Mouse (Mus musculus) kidney, postnatal 36 days (tissue): ENCODE results near the gene Bnc2.

Source experiments
- DNase-seq, 2 experiments: peaks; one replicate each; pipeline ENCODE4 v3.0.0; 2021 to 2022; ENCODE audit warnings: mixed read lengths in 2 of 2

Bnc2 gene

DNA sequence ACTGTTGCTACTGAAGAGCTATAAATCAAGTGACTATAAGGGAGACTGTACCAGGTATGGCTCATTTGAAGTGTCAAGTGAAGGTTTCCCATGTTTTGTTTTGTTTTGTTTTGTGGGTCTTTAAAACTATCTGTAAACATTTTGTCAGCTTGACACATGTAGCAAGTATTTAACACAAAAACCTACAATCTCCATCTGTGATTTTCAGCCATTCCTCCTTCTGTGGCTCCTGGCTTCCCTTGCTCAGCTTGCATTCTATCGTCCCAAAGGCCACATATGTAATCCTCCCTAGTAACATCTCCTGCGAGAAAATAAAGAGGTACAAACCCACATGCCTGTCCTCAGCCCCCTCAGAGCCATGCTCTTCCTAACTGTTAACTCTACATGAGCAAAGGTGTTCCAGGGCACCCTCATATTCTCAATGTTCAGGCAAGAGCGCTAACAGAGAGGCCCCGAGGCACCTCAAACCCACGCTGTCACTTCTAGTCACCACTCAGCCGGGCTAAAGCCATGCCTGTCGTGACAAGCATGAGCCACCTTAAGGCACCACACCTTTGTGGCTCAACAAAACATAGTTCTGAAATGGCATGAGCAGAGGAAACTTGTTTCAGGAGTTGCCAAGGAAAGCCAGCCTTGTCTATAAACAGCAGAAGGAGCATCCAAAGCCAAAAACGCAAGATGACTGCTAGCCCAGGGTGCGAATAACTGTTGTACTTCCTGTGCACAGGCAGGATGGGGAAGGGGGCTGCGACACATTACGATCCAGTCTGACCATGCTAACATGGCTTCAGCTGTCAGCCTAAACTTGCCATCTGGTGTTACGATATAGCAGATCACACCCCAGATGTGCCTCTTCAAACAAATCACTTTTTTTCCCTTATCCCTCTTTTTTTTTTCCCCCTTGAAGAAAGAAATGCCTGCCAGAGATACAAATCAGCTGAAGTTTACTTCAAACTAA lies 42.0 kb downstream of the Bnc2 start:
- DNase-seq: no peak

GRCm38 (mm10) chr4:84627616-84628015 lies 47.5 kb downstream of the Bnc2 start:
- DNase-seq: peak; percentile 19 to 37

- peak; percentile 27 to 46 for DNase-seq
Measured at GRCm38 (mm10) chr4:84623312-84623711, 51.8 kb downstream of the Bnc2 start.

GRCm38 (mm10) chr4:84621785-84622184 lies 53.3 kb downstream of the Bnc2 start:
- DNase-seq: no peak

DNA sequence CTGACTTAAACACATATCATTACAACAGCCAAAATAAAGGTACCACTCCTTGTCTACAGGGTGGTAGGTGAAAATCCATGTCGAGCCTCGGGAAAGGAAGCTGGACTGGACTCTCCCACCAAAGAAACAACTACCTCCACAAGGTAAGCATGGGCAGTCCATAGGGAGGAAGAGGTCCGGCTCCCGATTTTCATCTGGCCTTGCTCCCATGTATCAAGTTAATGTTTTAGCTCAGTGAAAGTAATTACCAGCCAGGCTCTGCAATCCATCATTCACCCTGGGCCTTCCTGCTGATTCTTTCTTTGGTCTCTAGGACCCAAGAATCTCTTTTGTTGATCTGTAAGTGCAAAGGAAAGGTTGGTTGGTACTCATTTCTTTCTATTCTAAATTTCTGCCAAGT lies 65.2 kb downstream of the Bnc2 start:
- peak; percentile 22 to 42 for DNase-seq

DNA sequence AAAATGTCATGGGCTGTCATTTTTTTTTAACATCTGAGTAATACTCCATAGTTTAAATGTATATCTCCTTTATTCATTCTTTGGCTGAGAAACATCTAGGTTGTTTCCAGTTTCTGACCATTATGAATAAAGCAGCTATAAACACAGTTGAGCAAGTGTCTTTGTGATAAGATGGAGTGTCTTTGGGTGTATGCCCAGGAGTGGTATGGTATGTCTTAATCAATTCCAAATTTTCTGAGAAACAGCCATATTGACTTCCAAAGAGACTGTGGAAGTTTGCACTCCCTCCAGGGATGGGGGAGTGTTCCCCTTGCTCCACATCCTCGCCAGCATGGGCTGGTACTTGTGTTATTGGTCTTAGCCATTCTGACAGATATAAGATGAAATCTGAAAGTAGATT lies 70.6 kb downstream of the Bnc2 start:
- no peak for DNase-seq

DNA sequence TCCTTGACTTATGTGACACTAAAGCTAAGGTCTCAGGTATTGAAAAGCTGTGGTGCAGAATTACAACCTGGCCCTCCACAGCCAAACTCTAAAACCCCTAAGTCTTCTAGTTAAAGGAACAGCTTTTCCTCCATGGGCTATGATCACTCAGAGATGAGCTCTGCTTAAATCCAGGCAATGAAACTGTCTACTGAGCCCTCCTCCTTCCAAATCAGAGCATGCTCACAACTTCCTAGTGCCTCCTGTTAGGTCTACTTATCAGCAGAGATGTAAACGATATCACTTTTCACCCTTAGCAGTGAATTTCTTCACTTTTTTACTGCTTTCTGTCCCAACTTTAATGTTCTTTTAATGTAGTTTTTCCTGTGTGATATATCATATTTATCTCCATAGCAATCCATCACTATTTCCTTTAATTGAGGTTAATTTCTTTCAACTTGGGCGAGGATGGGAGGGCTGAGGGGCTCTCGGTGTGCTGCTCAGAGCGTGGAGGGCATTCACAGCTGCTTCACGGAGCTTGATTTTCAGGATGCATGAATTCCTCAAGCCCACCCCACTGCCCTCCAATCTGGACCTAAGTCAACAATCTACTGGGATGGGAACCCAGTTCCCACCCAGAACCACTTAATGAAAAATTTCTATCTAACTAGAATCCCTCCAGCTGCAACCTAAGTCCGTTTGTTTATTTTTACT lies 94.7 kb downstream of the Bnc2 start:
- no peak for DNase-seq

GRCm38 (mm10) chr4:84578296-84578695 lies 96.8 kb downstream of the Bnc2 start:
- no peak for DNase-seq

DNA sequence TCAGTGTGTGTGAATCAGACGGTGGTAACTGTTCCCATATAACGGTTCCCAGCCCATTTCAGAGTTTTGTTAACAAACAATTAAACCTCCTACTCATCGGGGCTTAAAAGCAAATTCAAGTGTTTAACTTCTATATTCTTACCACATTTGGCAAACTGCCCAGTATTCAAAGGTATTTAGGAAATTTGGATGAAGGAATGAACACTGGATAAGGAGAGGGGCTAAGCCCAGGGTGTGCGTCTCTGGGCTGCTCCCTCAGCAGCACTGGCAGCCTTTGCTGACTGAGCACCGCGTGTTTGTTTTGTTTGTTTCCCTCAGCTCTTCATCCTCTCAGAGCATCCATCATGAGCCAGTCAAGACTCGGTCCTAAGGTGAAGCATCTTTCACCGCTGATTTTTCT lies 109.0 kb downstream of the Bnc2 start:
- DNase-seq: no peak

DNA sequence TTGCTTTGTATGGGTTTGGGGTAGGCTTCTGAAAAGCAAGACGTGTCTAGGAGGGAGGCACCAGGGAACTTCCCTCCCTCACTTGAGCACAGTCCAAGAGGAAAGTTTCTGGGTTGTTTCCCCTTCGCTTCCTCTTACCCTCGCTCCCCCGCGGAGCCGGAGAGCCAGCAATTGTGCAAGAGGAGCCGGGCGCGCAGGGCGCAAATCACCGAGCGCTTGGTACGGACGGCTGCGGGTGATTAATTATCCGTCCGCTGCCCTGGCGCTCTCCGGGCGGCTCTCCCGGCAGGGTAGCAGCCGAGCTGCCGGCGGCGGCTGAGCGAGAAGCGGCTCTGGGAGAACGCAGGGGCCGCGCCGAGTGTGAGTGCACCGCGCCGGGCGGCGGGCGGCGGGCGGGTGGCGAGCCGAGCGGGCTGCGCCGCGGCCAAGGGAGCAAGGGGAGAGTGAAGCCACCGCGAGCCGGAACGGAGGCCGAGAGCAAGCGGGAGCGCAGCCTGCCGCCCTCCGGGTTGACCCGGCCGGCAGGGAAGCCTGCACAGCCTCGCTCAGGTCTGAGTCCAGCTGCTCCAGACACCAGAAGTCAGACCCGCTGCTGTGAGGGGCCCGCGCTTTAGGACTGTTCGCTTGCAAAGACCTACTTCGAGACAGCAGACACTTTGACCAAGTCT lies 129.7 kb downstream of the Bnc2 start:
- DNase-seq: peak; percentile 82 to 84

- no peak for DNase-seq
Measured at GRCm38 (mm10) chr4:84544646-84545045, 130.4 kb downstream of the Bnc2 start.

GRCm38 (mm10) chr4:84540531-84540930 lies 134.5 kb downstream of the Bnc2 start:
- DNase-seq: peak in 1 of 2 experiments; percentile 23

DNA sequence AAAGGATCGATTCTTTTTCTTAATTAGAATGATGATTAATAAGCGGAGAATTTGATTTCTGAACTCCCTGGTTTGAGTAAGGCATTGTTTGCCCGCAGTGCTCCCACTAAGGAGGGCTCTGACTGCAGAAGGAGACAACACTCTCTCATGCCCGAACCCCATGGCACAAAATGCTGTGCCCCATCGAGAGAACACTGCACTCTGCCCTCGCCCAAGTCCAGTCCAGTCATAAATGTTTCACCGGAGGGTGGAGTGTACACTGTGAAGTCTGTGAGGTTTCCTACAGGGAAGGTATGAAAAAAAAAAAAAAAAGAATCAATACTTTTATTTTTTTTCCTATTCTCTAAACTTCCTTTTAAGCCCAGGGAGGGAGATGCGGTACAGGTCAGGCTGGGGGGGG lies 135.7 kb downstream of the Bnc2 start:
- DNase-seq: peak; percentile 51 to 65

DNA sequence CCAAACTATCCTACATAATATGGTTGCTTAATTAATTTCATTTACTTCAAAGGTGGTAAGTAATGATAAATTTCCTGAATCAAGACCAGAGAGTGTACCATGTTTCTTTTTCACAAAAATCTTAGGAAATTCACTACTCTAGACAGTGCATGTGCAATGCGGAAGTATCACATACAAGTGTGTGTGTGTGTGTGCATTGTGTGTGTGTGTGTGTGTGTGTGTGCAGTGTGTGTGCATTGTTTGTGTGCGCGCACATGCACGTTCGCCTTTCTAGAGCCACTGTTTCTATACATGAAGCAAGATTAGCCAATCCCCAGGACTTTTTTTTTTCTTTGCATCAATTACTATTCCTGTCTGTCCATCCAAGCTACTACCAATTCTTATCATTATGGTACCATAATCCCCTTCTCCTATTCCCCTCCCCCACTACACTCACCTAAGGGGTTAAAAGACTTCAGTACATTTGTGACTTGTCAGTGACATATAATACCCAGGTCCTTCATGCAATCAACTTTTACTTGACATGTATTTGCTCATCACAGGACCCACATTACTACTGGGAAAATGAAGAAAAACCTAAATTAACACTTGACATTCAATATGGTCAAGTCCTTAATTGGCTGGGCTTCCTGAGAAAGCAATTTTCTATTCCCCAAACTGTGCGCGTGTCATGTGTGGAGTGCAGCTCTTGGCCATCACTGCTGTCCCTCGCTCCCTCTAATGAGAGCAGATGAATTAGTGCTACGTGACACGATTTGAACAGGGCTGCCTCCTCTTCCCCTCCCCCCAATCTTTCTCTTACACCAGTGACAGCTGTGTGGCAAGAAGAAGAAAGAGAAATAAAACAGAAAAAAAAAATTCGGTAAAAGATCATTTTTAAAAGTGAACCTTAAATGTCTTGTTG lies 145.9 kb downstream of the Bnc2 start:
- no peak for DNase-seq

DNA sequence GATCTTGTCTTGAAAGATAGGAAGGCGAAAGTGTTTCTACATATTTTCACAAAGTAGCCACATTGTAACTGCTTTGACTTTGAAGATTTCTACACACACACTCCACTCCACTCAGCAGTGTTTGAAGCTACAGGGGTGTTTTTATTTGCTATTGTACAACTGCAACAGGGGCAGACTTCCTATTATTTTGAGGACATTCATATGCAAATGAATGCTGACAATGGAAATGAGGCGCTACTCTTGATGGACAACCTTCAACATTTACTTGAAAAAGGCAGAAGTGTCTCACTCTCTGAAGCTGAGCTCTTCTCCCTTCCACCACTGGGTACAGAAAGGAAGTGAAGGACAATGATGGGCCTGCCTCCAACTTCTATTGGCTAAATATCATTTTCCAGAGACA lies 146.7 kb downstream of the Bnc2 start:
- DNase-seq: no peak

DNA sequence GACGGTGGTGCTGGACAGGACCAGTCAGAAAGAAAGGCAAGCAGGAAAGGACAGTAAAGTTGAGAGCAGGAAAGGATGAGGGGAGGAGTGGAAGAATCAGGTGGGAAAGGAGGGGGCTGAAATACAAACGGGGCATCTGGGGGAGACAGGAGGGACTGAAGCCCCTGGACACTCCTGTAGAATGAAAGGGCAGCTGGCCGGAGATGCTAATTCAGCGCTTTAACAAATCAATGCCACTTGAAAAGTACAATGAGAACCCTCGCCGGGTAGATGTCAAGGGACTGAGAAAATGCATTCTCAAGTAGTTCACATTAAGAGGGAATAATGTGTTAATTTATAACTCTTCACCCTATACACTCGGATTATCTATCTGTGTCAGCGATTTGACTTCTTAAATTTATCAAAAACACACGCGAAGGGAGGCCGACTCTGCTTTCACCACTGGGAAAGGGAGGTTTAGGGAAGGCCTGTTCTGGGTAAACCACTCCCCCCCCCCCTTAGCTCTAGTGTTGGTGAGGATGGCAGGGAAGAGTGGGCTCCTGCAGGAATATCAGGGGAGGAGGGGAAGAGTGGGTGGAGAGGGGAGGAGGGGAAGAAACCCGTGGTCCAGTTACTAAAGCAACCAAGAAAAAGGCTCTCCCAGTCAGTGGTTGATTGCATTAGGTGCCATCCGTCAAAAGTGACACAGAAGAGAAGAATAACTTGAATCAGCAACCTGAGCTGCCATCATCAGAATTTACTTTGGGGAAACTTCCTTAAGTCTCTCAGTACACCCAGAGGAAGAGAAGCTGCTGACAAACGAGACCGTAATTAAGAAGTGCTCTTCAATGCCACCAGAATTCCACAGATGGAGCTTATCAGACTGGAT lies 147.8 kb downstream of the Bnc2 start:
- no peak for DNase-seq

GRCm38 (mm10) chr4:84523651-84524221 lies 151.3 kb downstream of the Bnc2 start:
- peak in 1 of 2 experiments; percentile 51 for DNase-seq

GRCm38 (mm10) chr4:84523211-84523610 lies 151.9 kb downstream of the Bnc2 start:
- peak in 1 of 2 experiments; percentile 35 for DNase-seq

DNA sequence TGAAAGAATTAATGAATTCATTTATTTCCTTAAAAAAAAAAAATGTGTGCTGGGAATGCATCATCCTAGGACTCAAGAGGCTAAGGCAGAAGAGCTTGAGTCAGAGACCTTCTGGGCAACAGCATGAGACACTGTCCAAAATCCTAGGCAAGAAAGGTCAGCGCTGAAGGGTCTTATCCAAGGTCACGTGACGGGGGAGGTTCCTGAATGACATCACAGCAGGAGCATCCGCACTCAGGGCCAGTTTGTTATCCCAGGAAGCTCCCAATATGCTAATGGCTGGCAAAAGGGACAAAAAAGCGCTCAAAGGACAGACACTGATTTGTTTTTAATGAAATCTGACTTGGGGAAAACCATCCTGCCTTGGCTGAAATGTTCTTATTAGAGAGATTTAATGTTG lies 153.5 kb downstream of the Bnc2 start:
- DNase-seq: no peak

DNA sequence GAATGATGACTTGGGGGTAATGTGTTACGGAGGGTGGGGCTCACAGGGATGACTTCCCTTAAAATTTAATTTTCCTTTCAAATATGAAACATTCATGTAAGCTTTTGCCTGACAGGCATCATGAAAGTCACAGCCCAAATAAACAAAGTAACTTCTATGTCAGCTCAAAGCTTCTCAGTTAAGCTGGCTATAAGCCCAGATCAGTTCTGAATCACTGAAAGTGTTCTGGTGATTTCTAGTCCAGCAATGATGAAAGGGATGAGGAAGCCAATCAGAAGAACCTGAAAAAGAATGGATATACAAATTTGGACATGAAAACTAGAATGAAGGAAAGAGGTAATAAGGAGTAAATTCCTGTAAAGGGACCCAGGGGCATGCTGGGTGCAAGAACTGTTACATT lies 164.6 kb downstream of the Bnc2 start:
- DNase-seq: no peak

- DNase-seq: peak; percentile 16 to 30
Measured at GRCm38 (mm10) chr4:84507551-84507950, 167.5 kb downstream of the Bnc2 start.
